Mouse (Mus musculus) ovary, adult 18-20 months (tissue): ENCODE measurements around the gene Stard13.
A peak's percentile ranks its signal among the peaks of the same experiment; 100 is the strongest.

Experiments used
- DNase-seq: peaks from one replicate; pipeline ENCODE4 v3.0.0; 2022; ENCODE audit warnings: low spot score, mixed read lengths

The Stard13 gene

GRCm38 (mm10) chr5:151233400-151234031 is at the start of gene Stard13:
Gene Stard13, minus strand, starts transcription at chr5:151233836.
- peak; percentile 24 for DNase-seq

- DNase-seq: no peak
Observed at GRCm38 (mm10) chr5:151279531-151279930, 45.9 kb upstream of the Stard13 start.

GRCm38 (mm10) chr5:151277927-151278326 is 44.3 kb upstream of the Stard13 start:
- no peak for DNase-seq

GRCm38 (mm10) chr5:151275986-151276385 is 42.4 kb upstream of the Stard13 start:
- no peak for DNase-seq

GRCm38 (mm10) chr5:151274265-151274664 is 40.6 kb upstream of the Stard13 start:
- no peak for DNase-seq

GRCm38 (mm10) chr5:151270815-151271214 is 37.2 kb upstream of the Stard13 start:
- DNase-seq: no peak

- DNase-seq: no peak
Observed at GRCm38 (mm10) chr5:151266896-151267634, 33.4 kb upstream of the Stard13 start.

GRCm38 (mm10) chr5:151261558-151261957 is 27.9 kb upstream of the Stard13 start:
- DNase-seq: no peak

- no peak for DNase-seq
Observed at GRCm38 (mm10) chr5:151252213-151252612, 18.6 kb upstream of the Stard13 start.

GRCm38 (mm10) chr5:151251656-151252055 is 18.0 kb upstream of the Stard13 start:
- DNase-seq: no peak

GRCm38 (mm10) chr5:151248671-151249620 is 15.3 kb upstream of the Stard13 start:
- DNase-seq: no peak

- DNase-seq: no peak
Observed at GRCm38 (mm10) chr5:151248084-151248483, 14.4 kb upstream of the Stard13 start.

GRCm38 (mm10) chr5:151247115-151247875 is 13.7 kb upstream of the Stard13 start:
- no peak for DNase-seq

GRCm38 (mm10) chr5:151246287-151246686 is 12.7 kb upstream of the Stard13 start:
- no peak for DNase-seq

GRCm38 (mm10) chr5:151245571-151245970 is 11.9 kb upstream of the Stard13 start:
- DNase-seq: no peak

- DNase-seq: no peak
Observed at GRCm38 (mm10) chr5:151238730-151239129, 5.1 kb upstream of the Stard13 start.

GRCm38 (mm10) chr5:151236411-151236810 is 2.8 kb upstream of the Stard13 start:
- DNase-seq: no peak

- no peak for DNase-seq
Observed at GRCm38 (mm10) chr5:151232576-151233299, 898 bp downstream of the Stard13 start.

- DNase-seq: no peak
Observed at GRCm38 (mm10) chr5:151231861-151232260, 1.8 kb downstream of the Stard13 start.

- DNase-seq: no peak
Observed at GRCm38 (mm10) chr5:151231411-151231810, 2.2 kb downstream of the Stard13 start.

GRCm38 (mm10) chr5:151230427-151230826 is 3.2 kb downstream of the Stard13 start:
- no peak for DNase-seq
